8 mouse cellular contexts compared by ENCODE assay signal in the genomic region with DNA sequence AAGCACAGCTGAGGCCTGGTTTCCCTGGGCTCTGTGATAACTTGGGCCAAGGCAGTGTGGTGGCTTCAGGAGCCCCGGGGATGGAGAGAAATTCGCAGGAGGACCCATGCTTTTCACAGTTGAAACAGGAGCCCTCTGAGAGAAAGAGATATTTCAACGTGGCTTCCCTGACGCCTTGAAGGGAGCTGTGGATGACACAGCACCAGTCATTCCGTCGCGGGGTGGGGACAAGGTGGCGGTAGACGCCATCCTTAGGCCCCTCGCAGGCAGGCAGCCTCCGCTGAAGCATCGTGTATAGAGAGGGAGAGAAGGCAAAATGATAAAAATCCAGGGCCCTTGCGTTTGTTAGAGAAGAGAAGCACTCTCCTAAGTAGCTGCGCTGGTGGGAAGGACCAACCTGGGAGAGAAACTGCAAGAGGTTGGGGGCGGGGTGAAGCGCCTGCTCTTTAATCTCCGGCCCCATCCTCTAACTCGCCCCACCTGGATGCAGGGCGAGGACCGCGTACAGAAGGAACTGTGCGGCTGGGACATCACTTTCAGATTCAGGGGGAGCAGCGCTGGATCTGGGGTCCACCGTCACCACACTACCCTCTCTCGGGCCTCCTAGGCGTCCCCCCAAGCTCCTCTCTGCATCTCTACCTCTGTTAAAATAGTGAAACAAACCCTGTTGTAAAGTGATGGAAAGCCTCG. TPM values are rescaled to one million over a fixed set of nuclear protein-coding genes. Genes with fewer than 3 reads are reported as not detected.
DNase-seq lines count a peak whose midpoint lies in the region; ATAC-seq lines count a peak whose summit lies in the region.

No protein-coding gene starts in this region.

- ATAC-seq in limb, embryonic 13.5 days (ENCODE audit: low FRiP score, low read depth) = peak; percentile 13
- peak; percentile 14; the same call in 1 of the 2 replicates for ATAC-seq in neural tube, embryonic 13.5 days (ENCODE audit: low read depth)

- DNase-seq in adrenal gland, adult 18-20 months (ENCODE audit: low spot score in 2 of 2) = peak; percentile 27 to 33
- DNase-seq in adrenal gland, postnatal 4 days (ENCODE audit: low spot score in 2 of 2) = no peak
- DNase-seq in 3134 (ENCODE audit: extremely low read depth, insufficient read length, low spot score) = peak; percentile 11
- DNase-seq in c-Kit-positive CD71-positive TER-119-positive erythroid progenitor cells, embryonic 14.5 days (ENCODE audit: low spot score) = peak; percentile 42
- peak; percentile 21 for DNase-seq in heart, postnatal 4 days
- DNase-seq in layer of hippocampus, adult 9-11 months = no peak

- H3K27ac ChIP-seq in limb, embryonic 13.5 days = peak overlapping the region; percentile 87; the same call in 1 of the 2 replicates
- H3K27ac ChIP-seq in neural tube, embryonic 13.5 days (replicated peaks) = no peak overlapping the region

- H3K27me3 ChIP-seq in limb, embryonic 13.5 days = no peaks in the 10 kb centered on the region
- H3K27me3 ChIP-seq in neural tube, embryonic 13.5 days = peaks cover 62% of the 10 kb centered on the region

- H3K9me3 ChIP-seq in limb, embryonic 13.5 days = no peaks in the 10 kb centered on the region
- H3K9me3 ChIP-seq in neural tube, embryonic 13.5 days = no peaks in the 10 kb centered on the region

- 3% methylated on average over 27 of the region's 27 CpGs for WGBS in limb, embryonic 13.5 days
- WGBS in neural tube, embryonic 13.5 days = 3% methylated on average over 27 of the region's 27 CpGs

- peak overlapping the region; percentile 88 for H3K9ac ChIP-seq in limb, embryonic 13.5 days
- H3K9ac ChIP-seq in neural tube, embryonic 13.5 days = peak overlapping the region; percentile 76

- peak overlapping the region; percentile 82 for H3K4me3 ChIP-seq in limb, embryonic 13.5 days
- peak overlapping the region; percentile 64 for H3K4me3 ChIP-seq in neural tube, embryonic 13.5 days

- no peaks in the 10 kb centered on the region for H3K36me3 ChIP-seq in limb, embryonic 13.5 days
- no peaks in the 10 kb centered on the region for H3K36me3 ChIP-seq in neural tube, embryonic 13.5 days

- peak overlapping the region; percentile 95 for H3K4me2 ChIP-seq in limb, embryonic 13.5 days (replicated peaks)
- H3K4me2 ChIP-seq in neural tube, embryonic 13.5 days = peak overlapping the region; percentile 95

- peaks cover 25% of the 10 kb centered on the region for H3K4me1 ChIP-seq in limb, embryonic 13.5 days
- peaks cover 45% of the 10 kb centered on the region for H3K4me1 ChIP-seq in neural tube, embryonic 13.5 days (replicated peaks)

RNA-seq across cellular contexts. Expression of gene Rreb1, which starts 46.9 kb away (rescaled TPM):
- total RNA-seq in adrenal gland, adult 18-20 months (2021) = 10 to 100 TPM; 41.1 to 48.4 TPM
- total RNA-seq in adrenal gland, postnatal 4 days (2021) = 10 to 100 TPM; 83.9 to 84.6 TPM
- 10 to 100 TPM; 44.6 to 48.8 TPM for total RNA-seq in heart, postnatal 4 days (2021)
- 10.0 and 11.4 TPM in 2 replicates for polyA plus RNA-seq in limb, embryonic 13.5 days (2015; fragmentation: Nextera tagmentation; extraction: Ambion mirVana)
- 2.7 and 3.7 TPM in 2 replicates for polyA plus RNA-seq in neural tube, embryonic 13.5 days (2015; fragmentation: Nextera tagmentation; extraction: Ambion mirVana)

Comparison
In these comparisons a context has a peak if more than half of its experiments do, and no peak if none do; other contexts are left out.
1. DNase-seq: peak in adrenal gland, adult 18-20 months (2 of 2), 3134 (single experiment), c-Kit-positive CD71-positive TER-119-positive erythroid progenitor cells, embryonic 14.5 days (single experiment) and heart, postnatal 4 days (single experiment); none in adrenal gland, postnatal 4 days (0 of 2) and layer of hippocampus, adult 9-11 months (single experiment).